Mouse (Mus musculus) C2C12 (cell line): ENCODE measurements around the gene Lyrm9. TPM values are rescaled to one million over a fixed set of nuclear protein-coding genes. Genes with fewer than 3 reads are reported as not detected.
A peak's percentile ranks its signal among the peaks of the same experiment; 100 is the strongest.

Experiments used
- H3K27me3 ChIP-seq: one replicate; pipeline ENCODE4 v1.6.1; 2011; ENCODE audit not compliant: control insufficient read depth, insufficient read depth, insufficient read length
- H3K36me3 ChIP-seq: one replicate; pipeline ENCODE4 v1.6.1; 2011; ENCODE audit not compliant: control insufficient read depth, insufficient read depth
- H3K4me3 ChIP-seq: one replicate; pipeline ENCODE4 v1.5.1; 2011; ENCODE audit warnings: mild to moderate bottlenecking, control low read depth; ENCODE audit not compliant: poor library complexity, insufficient read depth, severe bottlenecking
- H3K79me2 ChIP-seq: one replicate; pipeline ENCODE4 v1.6.1; 2011; ENCODE audit not compliant: control insufficient read depth, insufficient read depth
- H3K79me3 ChIP-seq: one replicate; pipeline ENCODE4 v1.6.1; 2011; ENCODE audit warnings: low read depth, control low read depth
- H3ac ChIP-seq: one replicate; pipeline ENCODE3; 2011; ENCODE audit warnings: low read depth; ENCODE audit not compliant: control insufficient read depth, insufficient read length
- CEBPB ChIP-seq: IDR thresholded peaks from one replicate; pipeline ENCODE4 v1.6.1; 2011; ENCODE audit warnings: low read depth, mild to moderate bottlenecking, control low read depth, moderate library complexity
- CTCF ChIP-seq: IDR thresholded peaks from one replicate; pipeline ENCODE4 v1.5.1; 2011; ENCODE audit not compliant: control insufficient read depth, insufficient read depth, insufficient read length
- FOSL1 ChIP-seq: IDR thresholded peaks from one replicate; pipeline ENCODE4 v1.8.0; 2011; ENCODE audit warnings: mild to moderate bottlenecking, low read length; ENCODE audit not compliant: poor library complexity, insufficient read depth, severe bottlenecking
- MAX ChIP-seq: IDR thresholded peaks from one replicate; pipeline ENCODE4 v1.6.1; 2011; ENCODE audit warnings: mild to moderate bottlenecking, control low read depth
- MYOD1 ChIP-seq: IDR thresholded peaks from one replicate; pipeline ENCODE4 v1.6.1; 2011; ENCODE audit warnings: low read depth; ENCODE audit not compliant: control insufficient read depth, insufficient read length
- MYOG ChIP-seq: IDR thresholded peaks from one replicate; pipeline ENCODE4 v1.6.1; 2011; ENCODE audit not compliant: control insufficient read depth, insufficient read length; ENCODE audit errors: extremely low read depth
- USF1 ChIP-seq: IDR thresholded peaks from one replicate; pipeline ENCODE4 v1.6.1; 2011; ENCODE audit warnings: low read depth, mild to moderate bottlenecking, control low read depth, moderate library complexity
- long read RNA-seq, 2 experiments: library from polyadenylated mRNA; unstranded; transcript quantifications; one replicate each; pipeline ENCODE4 v2.0.0; 2019 to 2020
- polyA plus RNA-seq: library from polyadenylated mRNA; unstranded; fragments of >200 nt; fragmentation: generic; extraction: Trizol; gene quantifications from one replicate; pipeline ENCODE4 v1.2.1, GENCODE M21; 2012; ENCODE audit warnings: missing spikeins

Lyrm9 gene
- polyA plus RNA-seq: 23.7 TPM
- long read RNA-seq, experiment 1, full-length matches to known transcripts: 5 of 7 reads
- long read RNA-seq, experiment 1, partial matches to known transcripts: 1 of 7 reads
- long read RNA-seq, experiment 1, other reads (novel, unspliced or antisense): 1 of 7 reads
- long read RNA-seq, experiment 2, full-length matches to known transcripts: 7 of 8 reads
- long read RNA-seq, experiment 2, partial matches to known transcripts: 0 of 8 reads
- long read RNA-seq, experiment 2, other reads (novel, unspliced or antisense): 1 of 8 reads

- no peaks in the 10 kb centered on the region for H3K79me2 ChIP-seq
- H3K79me3 ChIP-seq: no peaks in the 10 kb centered on the region
- H3K36me3 ChIP-seq: no peaks in the 10 kb centered on the region
- H3K27me3 ChIP-seq: no peaks in the 10 kb centered on the region
- H3ac ChIP-seq: peak within 1 kb of the TSS; percentile 68
- TF ChIP-seq MAX (peak; percentile 62), CTCF (peak; percentile 99), USF1 (no peak)
- peak within 1 kb of the TSS; percentile 47 for H3K4me3 ChIP-seq
Observed at GRCm38 (mm10) chr11:78826442-78827013, at the start of gene Lyrm9. Gene Lyrm9 (plus strand): TSS chr11:78826584.

- Histone ChIP-seq H3K27me3 (peaks cover 24% of the 10 kb centered on the region), H3K79me3 (no peaks in the 10 kb centered on the region), H3K79me2 (no peaks in the 10 kb centered on the region), H3K36me3 (no peaks in the 10 kb centered on the region), H3ac (no peak overlapping the region), H3K4me3 (no peak overlapping the region)
- TF ChIP-seq FOSL1 (no peak), CEBPB (no peak)
Observed at GRCm38 (mm10) chr11:78777851-78778680, 48.3 kb upstream of the Lyrm9 start.

GRCm38 (mm10) chr11:78780002-78780401, 46.4 kb upstream of the Lyrm9 start:
- Histone ChIP-seq H3ac (no peak overlapping the region), H3K27me3 (peaks cover 29% of the 10 kb centered on the region), H3K36me3 (no peaks in the 10 kb centered on the region), H3K79me3 (no peaks in the 10 kb centered on the region), H3K4me3 (no peak overlapping the region), H3K79me2 (no peaks in the 10 kb centered on the region)
- no peak for TF ChIP-seq MYOD1
- no peak for TF ChIP-seq MYOG
- no peak for TF ChIP-seq USF1
- TF ChIP-seq CEBPB: no peak
- no peak for TF ChIP-seq FOSL1
- TF ChIP-seq MAX: no peak
- no peak for TF ChIP-seq CTCF

GRCm38 (mm10) chr11:78780571-78780970, 45.8 kb upstream of the Lyrm9 start:
- Histone ChIP-seq H3K27me3 (peaks cover 31% of the 10 kb centered on the region), H3ac (no peak overlapping the region), H3K79me3 (no peaks in the 10 kb centered on the region), H3K79me2 (no peaks in the 10 kb centered on the region), H3K36me3 (no peaks in the 10 kb centered on the region), H3K4me3 (no peak overlapping the region)
- TF ChIP-seq MAX: no peak
- TF ChIP-seq MYOG: no peak
- TF ChIP-seq FOSL1: no peak
- TF ChIP-seq MYOD1: no peak
- no peak for TF ChIP-seq USF1
- TF ChIP-seq CTCF: no peak
- no peak for TF ChIP-seq CEBPB

GRCm38 (mm10) chr11:78782326-78782725, 44.1 kb upstream of the Lyrm9 start:
- Histone ChIP-seq H3K79me3 (no peaks in the 10 kb centered on the region), H3K27me3 (peaks cover 36% of the 10 kb centered on the region), H3ac (no peak overlapping the region), H3K4me3 (no peak overlapping the region), H3K36me3 (no peaks in the 10 kb centered on the region), H3K79me2 (no peaks in the 10 kb centered on the region)
- TF ChIP-seq MAX: no peak
- TF ChIP-seq FOSL1: no peak
- no peak for TF ChIP-seq CEBPB
- TF ChIP-seq USF1: no peak
- TF ChIP-seq CTCF: no peak
- TF ChIP-seq MYOG: no peak
- TF ChIP-seq MYOD1: no peak

GRCm38 (mm10) chr11:78782791-78783347, 43.5 kb upstream of the Lyrm9 start:
- no peak overlapping the region for H3ac ChIP-seq
- no peaks in the 10 kb centered on the region for H3K79me2 ChIP-seq
- peaks cover 38% of the 10 kb centered on the region for H3K27me3 ChIP-seq
- no peaks in the 10 kb centered on the region for H3K79me3 ChIP-seq
- no peak for TF ChIP-seq MAX
- TF ChIP-seq FOSL1: no peak
- TF ChIP-seq MYOG: no peak
- no peak for TF ChIP-seq USF1
- no peak for TF ChIP-seq CTCF
- no peak for TF ChIP-seq CEBPB
- TF ChIP-seq MYOD1: no peak
- no peaks in the 10 kb centered on the region for H3K36me3 ChIP-seq
- no peak overlapping the region for H3K4me3 ChIP-seq
